Mouse (Mus musculus) cerebellum, postnatal 4 days (tissue): Measurements from ENCODE around the gene Slc34a2.

ENCODE experiments used
- DNase-seq, 2 experiments: peaks; one replicate each; pipeline ENCODE4 v3.0.0; 2022; ENCODE audit warnings: low spot score in 2 of 2, mixed read lengths in 1 of 2

Gene Slc34a2

GRCm38 (mm10) chr5:53025276-53025973 lies 12.5 kb upstream of the Slc34a2 start:
- DNase-seq, result no peak

GRCm38 (mm10) chr5:53031346-53031745 lies 6.5 kb upstream of the Slc34a2 start:
- no peak for DNase-seq

- DNase-seq, result no peak
Measured at GRCm38 (mm10) chr5:53042034-53042748, 4.3 kb downstream of the Slc34a2 start.

GRCm38 (mm10) chr5:53042771-53043371 lies 5.0 kb downstream of the Slc34a2 start:
- no peak for DNase-seq

- DNase-seq, result no peak
Measured at GRCm38 (mm10) chr5:53043716-53044115, 5.8 kb downstream of the Slc34a2 start.

- DNase-seq, result no peak
Measured at GRCm38 (mm10) chr5:53047951-53048350, 10.1 kb downstream of the Slc34a2 start.

GRCm38 (mm10) chr5:53048599-53048998 lies 10.7 kb downstream of the Slc34a2 start:
- DNase-seq, result no peak

- no peak for DNase-seq
Measured at GRCm38 (mm10) chr5:53049046-53049445, 11.2 kb downstream of the Slc34a2 start.

GRCm38 (mm10) chr5:53050963-53051362 lies 13.1 kb downstream of the Slc34a2 start:
- no peak for DNase-seq

GRCm38 (mm10) chr5:53053246-53053645 lies 15.4 kb downstream of the Slc34a2 start:
- no peak for DNase-seq

- no peak for DNase-seq
Measured at GRCm38 (mm10) chr5:53061532-53062130, 23.8 kb downstream of the Slc34a2 start.

- no peak for DNase-seq
Measured at GRCm38 (mm10) chr5:53074553-53074952, 36.7 kb downstream of the Slc34a2 start.

- DNase-seq, result no peak
Measured at GRCm38 (mm10) chr5:53078453-53078852, 40.6 kb downstream of the Slc34a2 start.

GRCm38 (mm10) chr5:53087452-53087851 lies 49.6 kb downstream of the Slc34a2 start:
- DNase-seq, result no peak

- no peak for DNase-seq
Measured at GRCm38 (mm10) chr5:53091331-53091730, 53.5 kb downstream of the Slc34a2 start.

- DNase-seq, result no peak
Measured at GRCm38 (mm10) chr5:53101848-53102473, 64.1 kb downstream of the Slc34a2 start.

- DNase-seq, result no peak
Measured at GRCm38 (mm10) chr5:53104177-53104855, 66.4 kb downstream of the Slc34a2 start.

- peak in 1 of 2 experiments; percentile 75 for DNase-seq
Measured at GRCm38 (mm10) chr5:53105716-53106115, 67.8 kb downstream of the Slc34a2 start.

- DNase-seq, result no peak
Measured at GRCm38 (mm10) chr5:53106125-53106524, 68.2 kb downstream of the Slc34a2 start.

GRCm38 (mm10) chr5:53106731-53107130 lies 68.8 kb downstream of the Slc34a2 start:
- no peak for DNase-seq

- no peak for DNase-seq
Measured at GRCm38 (mm10) chr5:53108026-53108425, 70.1 kb downstream of the Slc34a2 start.
